Mouse (Mus musculus): ENCODE data around the gene Col6a2. TPM values are rescaled to one million over a fixed set of nuclear protein-coding genes. Genes with fewer than 3 reads are reported as not detected.

Gene Col6a2
- total and polyA plus RNA-seq, 3 experiments = not detected

DNA sequence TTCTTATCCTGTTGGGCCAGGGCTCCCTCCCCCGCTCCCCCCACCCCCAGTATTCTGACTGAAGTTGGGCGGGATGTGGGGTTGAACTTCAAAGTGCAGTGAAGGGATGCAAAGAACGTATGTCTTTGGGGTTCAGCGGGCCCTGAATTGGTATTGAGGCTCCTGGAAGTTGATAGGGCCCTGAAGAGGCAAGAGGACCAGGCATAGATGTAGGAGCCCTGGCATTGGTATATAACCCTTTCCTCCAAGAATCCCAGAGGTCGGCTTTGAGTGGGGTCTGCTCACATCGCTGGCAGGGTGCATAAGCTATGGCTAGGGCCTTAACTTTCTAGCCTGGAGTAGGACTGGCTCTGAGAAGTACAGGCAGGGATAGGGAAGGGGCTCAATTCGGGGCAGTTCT, 304 bp upstream of the Col6a2 start:
- Histone ChIP-seq H3K79me2 (ENCODE audit: control insufficient read depth, insufficient read depth, low read length, poor library complexity) (no peaks in the 10 kb centered on the region), H3K4me3 (ENCODE audit: control insufficient read depth in 1 of 2, insufficient read depth in 1 of 2, low read depth in 2 of 2, low read length in 2 of 2) (no peak overlapping the region), H3K27ac (ENCODE audit: control insufficient read depth, low read depth, low read length) (no peak overlapping the region), H3K4me1 (ENCODE audit: control insufficient read depth in 1 of 2, insufficient read depth in 2 of 2, low read length in 2 of 2) (no peaks in the 10 kb centered on the region), H3K9ac (ENCODE audit: control insufficient read depth, low read depth, low read length, poor library complexity, severe bottlenecking) (no peak overlapping the region), H3K36me3 (ENCODE audit: control insufficient read depth in 1 of 2, insufficient read depth in 2 of 2, low read length in 2 of 2) (no peaks in the 10 kb centered on the region), H3K9me3 (replicated peaks; ENCODE audit: insufficient read depth, low read length) (no peaks in the 10 kb centered on the region), H3K27me3 (ENCODE audit: control insufficient read depth in 1 of 2, insufficient read depth in 2 of 2, low read length in 2 of 2) (peaks cover 0 to 3% of the 10 kb centered on the region in 2 experiments; a peak in 2 of 4 replicates)
- no peak for DNase-seq (ENCODE audit: low read depth, low spot score)
- TF ChIP-seq TAL1 (IDR thresholded peaks at IDR 0.05; ENCODE audit: low read length) (no peak), EP300 (IDR thresholded peaks at IDR 0.05; ENCODE audit: low read depth in 1 of 2, low read length in 2 of 2) (no peak), RCOR1 (IDR thresholded peaks at IDR 0.05; ENCODE audit: low read depth, low read length) (no peak), MAX (IDR thresholded peaks at IDR 0.05; ENCODE audit: low read length) (no peak), ETS1 (IDR thresholded peaks at IDR 0.05; ENCODE audit: low read depth, low read length) (no peak), HCFC1 (IDR thresholded peaks at IDR 0.05; ENCODE audit: low read depth, low read length) (no peak), BHLHE40 (IDR thresholded peaks at IDR 0.05; ENCODE audit: borderline replicate concordance, low read depth, low read length) (no peak), JUND (IDR thresholded peaks at IDR 0.05; ENCODE audit: low read depth, low read length) (no peak), MAZ (IDR thresholded peaks at IDR 0.05; ENCODE audit: low read depth, low read length) (no peak), MYB (IDR thresholded peaks at IDR 0.05; ENCODE audit: low read depth, low read length) (no peak), TBP (IDR thresholded peaks at IDR 0.05; ENCODE audit: low read depth, low read length) (no peak), NELFE (IDR thresholded peaks at IDR 0.05; ENCODE audit: low read depth, low read length) (no peak), USF1 (IDR thresholded peaks at IDR 0.05; ENCODE audit: low read depth, low read length) (no peak), MAFK (IDR thresholded peaks at IDR 0.05; ENCODE audit: borderline replicate concordance, low read depth, low read length) (no peak), NRF1 (IDR thresholded peaks at IDR 0.05; ENCODE audit: insufficient read depth, low read depth, low read length, poor library complexity, severe bottlenecking) (no peak), POLR2AphosphoS5 (IDR thresholded peaks at IDR 0.05; ENCODE audit: borderline replicate concordance, low read depth, low read length) (no peak)

DNA sequence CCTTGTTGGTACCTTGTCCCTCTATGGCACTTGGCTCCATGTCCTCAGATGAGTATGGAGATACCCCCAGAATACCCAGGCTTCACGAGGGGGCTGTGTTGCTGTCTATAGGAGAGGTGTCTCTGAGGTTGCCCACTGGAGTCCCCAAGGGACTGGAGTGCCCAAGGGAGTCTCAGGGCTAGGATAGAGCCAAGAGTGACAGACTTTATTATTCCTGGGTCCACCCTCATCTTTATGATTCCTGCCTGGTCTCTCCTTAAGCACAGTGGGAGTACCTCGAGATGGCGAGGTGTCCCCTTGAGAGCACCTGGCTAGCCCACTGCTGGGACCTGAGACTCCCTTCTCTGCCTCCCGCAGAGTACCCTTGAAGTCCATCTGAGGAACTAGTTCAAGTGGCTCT, 1.0 kb downstream of the Col6a2 start:
- TF ChIP-seq POLR2AphosphoS5 (IDR thresholded peaks at IDR 0.05; ENCODE audit: borderline replicate concordance, low read depth, low read length) (no peak), MYC (IDR thresholded peaks at IDR 0.05; ENCODE audit: low read depth, low read length) (no peak), HCFC1 (IDR thresholded peaks at IDR 0.05; ENCODE audit: low read depth, low read length) (no peak), MXI1 (IDR thresholded peaks at IDR 0.05; ENCODE audit: low read depth, low read length) (no peak), ETS1 (IDR thresholded peaks at IDR 0.05; ENCODE audit: low read depth, low read length) (no peak), GATA1 (IDR thresholded peaks at IDR 0.05; ENCODE audit: low read depth, low read length) (no peak), MAX (IDR thresholded peaks at IDR 0.05; ENCODE audit: low read length) (no peak), RCOR1 (IDR thresholded peaks at IDR 0.05; ENCODE audit: low read depth, low read length) (no peak), ZNF384 (IDR thresholded peaks at IDR 0.05; ENCODE audit: low read depth, low read length) (no peak), NRF1 (IDR thresholded peaks at IDR 0.05; ENCODE audit: insufficient read depth, low read depth, low read length, poor library complexity, severe bottlenecking) (no peak), USF2 (IDR thresholded peaks at IDR 0.05; ENCODE audit: borderline replicate concordance in 1 of 2, insufficient read depth in 1 of 2, low read depth in 1 of 2, low read length in 2 of 2) (no peak), RAD21 (IDR thresholded peaks at IDR 0.05; ENCODE audit: low read depth, low read length) (no peak), POLR2AphosphoS2 (IDR thresholded peaks at IDR 0.05; ENCODE audit: low read length) (no peak), CHD1 (IDR thresholded peaks at IDR 0.05; ENCODE audit: low read depth, low read length) (no peak), MEF2A (IDR thresholded peaks at IDR 0.05; ENCODE audit: extremely low read depth, insufficient replicate concordance, low read depth, low read length, poor library complexity, severe bottlenecking) (no peak), ZC3H11A (IDR thresholded peaks at IDR 0.05; ENCODE audit: low read depth, low read length) (no peak), ZMIZ1 (IDR thresholded peaks at IDR 0.05; ENCODE audit: low read depth, low read length) (no peak), SMC3 (IDR thresholded peaks at IDR 0.05; ENCODE audit: low read depth, low read length) (no peak), ELF1 (IDR thresholded peaks at IDR 0.05; ENCODE audit: low read depth, low read length) (no peak), SIN3A (IDR thresholded peaks at IDR 0.05; ENCODE audit: low read length) (no peak)
- H3K79me2 ChIP-seq (ENCODE audit: control insufficient read depth, insufficient read depth, low read length, poor library complexity) = no peaks in the 10 kb centered on the region
- no peak overlapping the region for H3K27ac ChIP-seq (ENCODE audit: control insufficient read depth, low read depth, low read length)
- H3K4me3 ChIP-seq (ENCODE audit: control insufficient read depth in 1 of 2, insufficient read depth in 1 of 2, low read depth in 2 of 2, low read length in 2 of 2) = no peak overlapping the region
- peaks cover 0 to 1% of the 10 kb centered on the region in 2 experiments; a peak in 3 of 4 replicates for H3K27me3 ChIP-seq (ENCODE audit: control insufficient read depth in 1 of 2, insufficient read depth in 2 of 2, low read length in 2 of 2)
- no peak overlapping the region for H3K9ac ChIP-seq (ENCODE audit: control insufficient read depth, low read depth, low read length, poor library complexity, severe bottlenecking)
- DNase-seq (ENCODE audit: low read depth, low spot score) = no peak
- H3K36me3 ChIP-seq (ENCODE audit: control insufficient read depth in 1 of 2, insufficient read depth in 2 of 2, low read length in 2 of 2) = no peaks in the 10 kb centered on the region
- no peaks in the 10 kb centered on the region for H3K9me3 ChIP-seq (replicated peaks; ENCODE audit: insufficient read depth, low read length)
- no peaks in the 10 kb centered on the region for H3K4me1 ChIP-seq (ENCODE audit: control insufficient read depth in 1 of 2, insufficient read depth in 2 of 2, low read length in 2 of 2)

Measured in MEL (cell line).